ENCODE assay signal across 10 mouse cellular contexts in the genomic region with DNA sequence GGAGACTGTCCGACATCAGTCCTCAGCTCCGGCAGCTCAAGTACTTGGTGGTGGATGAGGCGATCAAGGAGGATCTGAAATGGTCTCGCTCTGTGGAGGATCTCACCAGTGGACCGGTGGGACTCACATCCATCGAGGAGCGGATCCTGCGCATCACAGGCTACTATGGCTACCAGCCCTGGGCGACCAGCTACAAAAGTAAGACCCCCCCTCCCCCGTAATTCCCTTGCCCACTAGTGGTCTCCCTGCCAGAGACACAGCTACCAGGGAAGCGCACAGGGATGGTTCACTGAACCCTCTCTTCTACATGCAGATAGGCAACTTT.
A peak's percentile ranks its signal among the peaks of the same experiment; 100 is the strongest.
DNase-seq lines count a peak whose midpoint lies in the region; ATAC-seq and TF ChIP-seq lines count a peak whose summit lies in the region.
"Had no signal": no experiment of that assay in that cellular context is flagged by ENCODE, and none has a peak within 500 bp of the region (broad histone marks: within the 10 kb centered on the region; RNA-seq: fewer than 3 reads in every experiment).

No protein-coding gene starts in this region.

- DNase-seq in heart, postnatal 0 days (ENCODE audit: low spot score): no peak
- DNase-seq in heart, postnatal 14 days: no peak
- DNase-seq in forebrain, postnatal 0 days: no peak
- no peak for DNase-seq in midbrain, embryonic 11.5 days (ENCODE audit: low spot score, missing footprints)
- DNase-seq in urinary bladder, adult 18-20 months (ENCODE audit: low spot score in 2 of 2): no peak
- DNase-seq in urinary bladder, postnatal 4 days (ENCODE audit: low spot score in 2 of 2): no peak
- DNase-seq: kidney, adult 9 months had no signal

- TF ChIP-seq CTCF in heart, postnatal 0 days (IDR thresholded peaks at IDR 0.05; ENCODE audit: low read depth): no peak
- no peak for TF ChIP-seq CTCF in cortical plate, adult 2 months (IDR thresholded peaks at IDR 0.05; ENCODE audit: extremely low read depth, insufficient read depth, low read length)
- no peak for TF ChIP-seq CTCF in forebrain, postnatal 0 days (IDR thresholded peaks at IDR 0.05; ENCODE audit: low read depth)

- no peak overlapping the region for H3K27ac ChIP-seq in heart, postnatal 0 days (ENCODE audit: low read depth)
- peak overlapping the region; percentile 8; the same call in 1 of the 2 replicates for H3K27ac ChIP-seq in cortical plate, adult 2 months (ENCODE audit: insufficient read depth, low read length)
- H3K27ac ChIP-seq in forebrain, postnatal 0 days (ENCODE audit: low read depth, low read length): no peak overlapping the region
- H3K27ac ChIP-seq in midbrain, embryonic 11.5 days (ENCODE audit: low read depth, low read length): no peak overlapping the region

- peaks cover 11% of the 10 kb centered on the region for H3K4me1 ChIP-seq in heart, postnatal 0 days (ENCODE audit: control insufficient read depth, insufficient read depth)
- peaks cover 3% of the 10 kb centered on the region; the same call in 1 of the 2 replicates for H3K4me1 ChIP-seq in cortical plate, adult 2 months (ENCODE audit: control insufficient read depth, insufficient read depth, low read length)
- H3K4me1 ChIP-seq in forebrain, postnatal 0 days (ENCODE audit: insufficient read depth): no peaks in the 10 kb centered on the region
- H3K4me1 ChIP-seq in midbrain, embryonic 11.5 days (ENCODE audit: control insufficient read depth, insufficient read depth, low read length): 0 out of 2 replicates have a peak, but pooled peaks cover 5% of the 10 kb centered on the region

- H3K36me3 ChIP-seq in heart, postnatal 0 days (replicated peaks; ENCODE audit: control insufficient read depth, insufficient read depth, low read length): no peaks in the 10 kb centered on the region
- no peaks in the 10 kb centered on the region for H3K36me3 ChIP-seq in forebrain, postnatal 0 days (ENCODE audit: insufficient read depth)
- H3K36me3 ChIP-seq in midbrain, embryonic 11.5 days (ENCODE audit: control insufficient read depth, insufficient read depth, low read length): no peaks in the 10 kb centered on the region

- peak overlapping the region; percentile 87 for H3K4me2 ChIP-seq in heart, postnatal 0 days (ENCODE audit: low read depth, low read length)
- H3K4me2 ChIP-seq in forebrain, postnatal 0 days (ENCODE audit: low read depth): peak overlapping the region; percentile 74
- H3K4me2 ChIP-seq in midbrain, embryonic 11.5 days: peak overlapping the region; percentile 93

- peak overlapping the region; percentile 52; the same call in 1 of the 2 replicates for H3K4me3 ChIP-seq in heart, postnatal 0 days (ENCODE audit: low read depth, low read length)
- peak overlapping the region; percentile 43 for H3K4me3 ChIP-seq in cortical plate, adult 2 months (ENCODE audit: insufficient read depth, low read length)
- peak overlapping the region; percentile 47 for H3K4me3 ChIP-seq in forebrain, postnatal 0 days (ENCODE audit: low read depth, low read length)
- peak overlapping the region; percentile 48 for H3K4me3 ChIP-seq in midbrain, embryonic 11.5 days (ENCODE audit: low read depth, low read length)

- intact Hi-C loops in heart, postnatal 14 days (cut with DNase I): no loop called here

- 18% methylated on average over 11 of the region's 11 CpGs for WGBS in heart, postnatal 0 days
- 20% methylated on average over 11 of the region's 11 CpGs for WGBS in forebrain, postnatal 0 days
- WGBS in midbrain, embryonic 11.5 days: 21% methylated on average over 11 of the region's 11 CpGs

- no peaks in the 10 kb centered on the region for H3K9me3 ChIP-seq in heart, postnatal 0 days (replicated peaks; ENCODE audit: control insufficient read depth, low read length)
- H3K9me3 ChIP-seq in forebrain, postnatal 0 days (ENCODE audit: low read length): no peaks in the 10 kb centered on the region
- H3K9me3 ChIP-seq in midbrain, embryonic 11.5 days (ENCODE audit: control insufficient read depth, low read length): no peaks in the 10 kb centered on the region

- no peak for ATAC-seq in heart, postnatal 0 days (ENCODE audit: insufficient read depth, low read depth)
- 0 out of 2 replicates have a peak, but pooled peaks have one; percentile 5 for ATAC-seq in forebrain, postnatal 0 days
- peak; percentile 33; the same call in 1 of the 2 replicates for ATAC-seq in midbrain, embryonic 11.5 days (ENCODE audit: low FRiP score)
- ATAC-seq in frontal cortex, adult (ENCODE audit: low TSS enrichment): no peak
- ATAC-seq: Patski had no signal

- no peak for TF ChIP-seq POLR2A in cortical plate, adult 2 months (IDR thresholded peaks at IDR 0.05; ENCODE audit: extremely low read depth, insufficient read depth, low read length)

- TF ChIP-seq EP300 in heart, postnatal 0 days (IDR thresholded peaks at IDR 0.05; ENCODE audit: low read depth): no peak

- peaks cover 42% of the 10 kb centered on the region for H3K27me3 ChIP-seq in heart, postnatal 0 days (ENCODE audit: control insufficient read depth, insufficient read depth, low read length)
- H3K27me3 ChIP-seq in forebrain, postnatal 0 days (ENCODE audit: insufficient read depth, low read length): peaks cover 5% of the 10 kb centered on the region
- H3K27me3 ChIP-seq in midbrain, embryonic 11.5 days (ENCODE audit: control insufficient read depth, insufficient read depth, low read length): peaks cover 25% of the 10 kb centered on the region

- H3K9ac ChIP-seq in heart, postnatal 0 days (replicated peaks; ENCODE audit: low read depth, low read length): no peak overlapping the region
- peak overlapping the region; percentile 45 for H3K9ac ChIP-seq in forebrain, postnatal 0 days
- peak overlapping the region; percentile 49 for H3K9ac ChIP-seq in midbrain, embryonic 11.5 days (ENCODE audit: low read length)

Comparison
In these comparisons a context has a peak if more than half of its experiments do, and no peak if none do; other contexts are left out.
1. ATAC-seq: peak in forebrain, postnatal 0 days (single experiment) and midbrain, embryonic 11.5 days (single experiment); none in heart, postnatal 0 days (single experiment) and frontal cortex, adult (single experiment).
2. Peak in every context shown above with its lines, with median percentiles within 50 percentile points of each other: H3K4me2 ChIP-seq and H3K4me3 ChIP-seq.